Mouse (Mus musculus): ENCODE data around the gene Kif21b.

The Kif21b gene

GRCm38 (mm10) chr1:136130951-136131558 lies at the start of gene Kif21b:
Kif21b (plus strand) TSS chr1:136131389.
- DNase-seq (ENCODE audit: low spot score in 2 of 2), result peak; percentile 87 to 94

DNA sequence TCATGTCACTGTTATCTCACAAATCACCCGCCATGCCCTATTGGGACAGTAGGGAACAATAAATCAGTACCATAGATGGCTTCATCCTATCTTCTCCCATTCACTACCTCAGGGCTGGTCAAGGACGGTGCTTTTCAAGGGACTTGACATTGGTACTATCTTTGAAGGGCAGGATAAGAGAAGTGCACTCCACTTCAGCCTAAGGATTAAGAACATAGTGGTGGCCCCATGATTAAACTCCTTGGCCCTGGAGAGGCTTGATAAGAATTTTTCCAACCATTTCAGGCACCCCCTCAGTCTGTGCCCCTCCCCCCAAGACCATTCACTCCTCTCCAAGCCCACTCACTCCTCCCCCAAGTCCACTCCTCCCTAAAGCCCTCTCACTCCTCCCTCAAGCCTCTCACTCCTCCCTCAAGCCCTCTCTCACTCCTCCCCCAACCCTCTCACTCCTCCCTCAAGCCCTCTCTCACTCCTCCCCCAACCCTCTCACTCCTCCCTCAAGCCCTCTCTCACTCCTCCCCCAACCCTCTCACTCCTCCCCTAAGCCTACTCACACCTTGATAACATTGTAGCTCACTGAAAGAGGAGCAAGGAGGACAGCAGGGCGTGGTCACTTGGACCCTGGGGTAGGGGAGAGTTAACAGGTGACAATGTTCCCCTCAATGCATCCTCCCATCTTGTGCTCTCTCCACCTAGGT lies 45.1 kb upstream of the Kif21b start:
- no peak for DNase-seq (ENCODE audit: low spot score in 2 of 2)

DNA sequence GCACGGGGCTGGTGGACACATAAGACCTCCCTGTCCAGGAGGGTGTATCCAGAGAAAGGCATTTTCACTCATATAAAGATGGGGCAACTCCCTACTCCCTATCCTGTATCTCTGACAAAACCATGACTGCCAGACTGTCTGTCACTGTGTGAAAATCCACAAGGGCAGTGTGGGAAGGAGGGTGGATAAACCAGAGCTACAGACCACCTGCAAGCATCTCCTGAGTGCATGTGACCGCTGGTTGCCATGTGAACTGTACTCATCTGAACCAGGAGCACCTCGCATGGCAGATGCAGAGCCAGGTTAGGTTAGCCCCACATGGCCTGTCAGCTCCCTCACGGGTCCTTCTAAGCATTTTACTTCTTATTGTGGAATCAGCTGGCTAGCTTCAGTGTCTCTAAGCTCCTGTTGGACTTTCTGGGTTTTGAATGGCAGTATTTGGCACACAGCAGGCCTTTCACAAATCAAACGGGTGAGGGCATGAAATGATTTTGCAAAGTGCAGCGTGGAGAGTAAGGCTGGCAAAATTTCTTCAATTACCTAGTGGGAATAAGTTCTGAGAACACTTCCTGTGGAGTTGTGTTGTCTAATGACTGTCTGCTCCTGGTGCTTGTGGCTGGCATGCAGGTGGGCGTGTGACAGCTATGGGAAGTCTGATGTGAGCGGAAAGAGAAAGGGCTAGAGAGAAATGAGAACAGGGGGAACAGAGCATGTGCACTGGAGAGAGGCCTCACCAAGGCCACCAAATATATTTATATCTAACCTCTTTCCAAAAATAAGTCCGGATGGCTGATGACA lies 41.6 kb upstream of the Kif21b start:
- peak in 1 of 2 experiments; percentile 29 for DNase-seq (ENCODE audit: low spot score in 2 of 2)

DNA sequence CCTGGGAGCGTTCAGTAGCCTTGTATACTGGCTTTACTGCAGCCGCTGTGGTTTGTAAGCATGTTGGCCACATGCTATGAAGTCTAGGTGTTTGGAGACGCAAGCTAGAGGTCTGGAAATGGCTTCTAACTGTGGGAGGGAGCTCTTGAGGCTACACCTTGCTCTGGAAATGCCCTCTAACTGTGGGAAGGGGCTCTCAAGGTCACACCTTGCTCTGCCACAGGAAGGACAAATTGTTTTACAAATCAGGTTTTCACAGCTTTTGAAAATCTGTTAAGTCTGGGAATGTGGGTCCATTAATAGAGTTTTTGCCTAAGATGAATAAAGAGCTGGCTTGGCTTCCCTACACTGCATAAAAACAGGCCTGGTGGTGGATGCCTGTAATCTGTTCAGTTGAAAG lies 37.5 kb upstream of the Kif21b start:
- no peak for DNase-seq (ENCODE audit: low spot score in 2 of 2)

GRCm38 (mm10) chr1:136094807-136095206 lies 36.4 kb upstream of the Kif21b start:
- DNase-seq (ENCODE audit: low spot score in 2 of 2), result no peak

DNA sequence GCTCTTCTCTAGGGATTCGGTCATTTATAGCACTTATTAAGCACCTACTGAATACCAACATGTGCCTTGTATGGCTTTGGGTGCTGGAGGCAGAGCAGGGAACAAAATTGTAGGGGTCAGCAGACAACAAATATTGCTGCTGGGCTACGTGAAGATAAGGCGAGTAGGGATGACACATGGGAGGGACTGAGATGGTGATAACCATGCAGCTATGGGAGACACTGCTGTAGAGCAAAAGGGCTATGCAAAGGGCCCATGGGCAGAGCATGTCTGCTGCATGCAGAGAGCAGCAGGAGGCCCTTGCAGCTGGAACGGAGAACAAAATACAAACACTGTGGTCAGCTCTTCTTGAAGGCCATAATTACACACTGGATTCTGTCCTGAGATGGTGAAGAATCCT lies 29.1 kb upstream of the Kif21b start:
- DNase-seq (ENCODE audit: low spot score in 2 of 2), result no peak

- DNase-seq (ENCODE audit: low spot score in 2 of 2), result no peak
Observed at GRCm38 (mm10) chr1:136102551-136102950, 28.6 kb upstream of the Kif21b start.

DNA sequence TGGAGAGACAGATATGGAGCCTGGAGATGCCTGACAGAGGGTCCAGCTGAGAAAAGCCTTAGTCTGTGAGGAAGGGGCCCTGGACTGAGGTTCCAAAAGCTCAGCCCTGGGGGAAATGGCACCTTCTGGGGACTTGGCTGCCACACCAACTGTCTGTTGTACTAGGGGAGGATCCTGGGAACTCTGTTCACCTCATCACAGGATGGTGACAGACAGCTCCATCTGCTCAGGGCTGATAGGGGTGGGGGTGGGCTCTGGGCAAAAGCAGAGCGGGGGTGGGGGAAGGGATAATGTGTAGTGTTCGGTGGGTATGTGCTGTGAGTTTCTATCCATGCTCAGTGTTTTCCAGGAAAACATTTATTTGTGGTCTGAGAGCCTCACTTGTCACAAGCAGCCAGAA lies 28.2 kb upstream of the Kif21b start:
- DNase-seq (ENCODE audit: low spot score in 2 of 2), result no peak

DNA sequence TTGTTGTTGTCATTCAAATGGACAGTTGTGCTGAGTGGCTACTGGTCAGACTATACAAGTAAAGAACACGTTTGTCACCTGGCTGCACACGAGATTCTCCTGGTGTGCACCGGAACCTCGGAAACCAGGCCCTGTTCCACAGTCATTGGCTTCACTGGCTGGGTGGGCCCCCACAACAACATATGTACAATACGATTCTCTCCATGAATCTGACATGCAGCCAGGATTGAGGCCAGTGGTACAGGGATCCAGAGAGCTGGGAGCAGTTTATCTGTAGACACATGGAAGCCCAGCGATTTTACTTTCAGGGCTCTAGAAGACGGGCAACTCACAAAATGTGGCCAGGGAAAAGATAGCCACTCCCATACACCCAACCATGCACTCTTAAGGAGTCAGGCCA lies 27.5 kb upstream of the Kif21b start:
- DNase-seq (ENCODE audit: low spot score in 2 of 2), result no peak

GRCm38 (mm10) chr1:136104741-136105140 lies 26.4 kb upstream of the Kif21b start:
- no peak for DNase-seq (ENCODE audit: low spot score in 2 of 2)

DNA sequence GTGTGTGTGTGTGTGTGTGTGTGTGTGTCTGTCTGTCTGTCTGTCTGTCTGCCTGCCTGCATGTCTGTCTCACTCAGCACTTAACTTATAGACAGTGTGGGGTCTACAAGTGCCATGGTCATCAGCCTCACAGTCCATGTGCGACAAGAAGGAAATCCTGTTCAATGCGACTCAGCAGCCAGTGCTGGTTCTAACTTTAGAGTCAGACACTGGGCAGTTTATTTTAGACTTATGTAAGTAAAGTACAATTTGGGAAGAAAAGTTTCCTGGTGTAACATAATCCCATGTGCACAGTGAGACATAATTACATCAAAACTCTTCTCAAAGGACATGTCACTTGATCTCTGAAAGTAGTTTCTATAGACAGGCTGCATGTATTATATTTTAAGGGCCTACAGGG lies 21.7 kb upstream of the Kif21b start:
- no peak for DNase-seq (ENCODE audit: low spot score in 2 of 2)

DNA sequence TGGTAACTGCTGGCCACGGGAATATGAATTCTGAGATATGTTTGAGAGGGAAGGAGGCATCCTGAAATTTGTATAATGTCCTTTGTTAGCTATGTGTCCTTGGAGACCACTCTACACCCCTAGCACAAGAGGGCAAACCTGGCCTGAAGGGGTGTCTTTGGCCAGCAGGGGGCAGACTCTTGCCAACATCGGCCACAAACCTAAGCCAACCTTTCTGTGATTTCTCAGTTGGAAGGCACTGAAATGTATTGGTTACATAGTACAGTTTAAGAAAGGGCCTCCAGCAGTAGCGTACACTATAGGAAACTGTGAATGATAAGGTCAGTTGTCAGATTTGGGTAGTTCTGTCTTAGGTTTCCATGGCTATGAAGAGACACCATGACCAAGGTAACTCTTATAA lies 15.0 kb upstream of the Kif21b start:
- peak in 1 of 2 experiments; percentile 78 for DNase-seq (ENCODE audit: low spot score in 2 of 2)

DNA sequence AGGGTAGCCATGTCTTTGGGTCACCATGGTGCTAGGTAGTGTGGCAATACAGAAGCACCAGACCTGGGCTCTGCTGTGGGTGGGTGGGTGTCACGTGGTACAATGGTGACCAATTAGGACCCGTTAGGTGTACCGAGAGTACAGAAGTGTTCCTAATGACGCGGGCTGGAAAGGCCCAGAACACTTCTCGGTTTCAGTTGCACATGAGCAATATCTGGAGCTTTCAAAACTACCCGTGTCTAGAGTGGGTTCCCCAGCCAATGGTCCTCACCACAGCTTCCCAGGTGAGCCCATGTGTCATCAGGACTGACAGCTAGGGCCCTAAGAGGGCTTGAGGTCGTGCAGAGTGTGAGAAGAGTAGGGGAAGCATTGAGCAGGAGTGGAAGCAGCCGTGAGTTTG lies 14.1 kb upstream of the Kif21b start:
- peak in 1 of 2 experiments; percentile 24 for DNase-seq (ENCODE audit: low spot score in 2 of 2)

DNA sequence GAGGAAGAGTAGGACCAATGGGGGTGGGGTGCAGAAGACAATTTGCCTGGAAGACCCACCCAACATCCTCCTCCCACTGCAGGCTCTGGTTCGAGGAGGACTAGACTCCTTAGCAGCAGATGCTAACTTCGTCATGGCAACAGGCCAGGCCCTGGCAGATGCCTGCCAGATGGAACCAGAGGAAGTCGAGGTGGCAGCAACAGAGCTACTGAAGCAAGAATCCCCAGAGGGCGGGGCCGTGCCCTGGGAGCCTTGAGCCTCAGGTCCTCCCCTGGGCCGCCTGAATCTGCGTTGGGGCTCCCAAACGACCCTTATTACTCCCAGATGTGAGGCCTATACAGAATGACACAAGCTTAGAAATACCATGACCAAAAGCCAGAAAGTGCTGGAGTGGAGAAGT lies 12.3 kb upstream of the Kif21b start:
- peak in 1 of 2 experiments; percentile 88 for DNase-seq (ENCODE audit: low spot score in 2 of 2)

GRCm38 (mm10) chr1:136119571-136120262 lies 11.5 kb upstream of the Kif21b start:
- DNase-seq (ENCODE audit: low spot score in 2 of 2), result no peak

- no peak for DNase-seq (ENCODE audit: low spot score in 2 of 2)
Observed at GRCm38 (mm10) chr1:136120263-136120603, 11.0 kb upstream of the Kif21b start.

- DNase-seq (ENCODE audit: low spot score in 2 of 2), result no peak
Observed at GRCm38 (mm10) chr1:136120785-136121184, 10.4 kb upstream of the Kif21b start.

GRCm38 (mm10) chr1:136122030-136122429 lies 9.2 kb upstream of the Kif21b start:
- no peak for DNase-seq (ENCODE audit: low spot score in 2 of 2)

GRCm38 (mm10) chr1:136126159-136126765 lies 4.9 kb upstream of the Kif21b start:
- no peak for DNase-seq (ENCODE audit: low spot score in 2 of 2)

GRCm38 (mm10) chr1:136126895-136127294 lies 4.3 kb upstream of the Kif21b start:
- peak in 1 of 2 experiments; percentile 64 for DNase-seq (ENCODE audit: low spot score in 2 of 2)

DNA sequence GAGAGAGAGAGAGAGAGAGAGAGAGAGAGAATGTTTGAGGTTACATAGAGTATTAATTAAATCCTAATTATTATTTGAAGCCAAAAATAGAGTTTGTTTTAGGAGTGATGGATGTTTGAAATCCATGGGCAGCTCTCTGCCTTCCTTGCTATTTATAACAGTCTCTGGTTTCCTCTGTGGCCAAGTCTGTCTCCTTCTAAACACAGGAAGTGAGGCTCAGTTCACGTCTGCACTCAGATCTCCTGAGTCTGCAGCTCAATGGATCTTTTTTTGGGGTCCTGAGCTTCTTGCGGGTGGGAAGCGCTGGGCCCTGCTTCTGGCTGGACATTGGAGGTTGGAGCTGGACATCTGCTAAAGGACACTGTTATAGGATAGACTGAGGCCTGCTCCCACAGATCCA lies 3.3 kb upstream of the Kif21b start:
- no peak for DNase-seq (ENCODE audit: low spot score in 2 of 2)

- DNase-seq (ENCODE audit: low spot score in 2 of 2), result peak in 1 of 2 experiments; percentile 87
Observed at GRCm38 (mm10) chr1:136128416-136128815, 2.8 kb upstream of the Kif21b start.
